Comparison of ENCODE assay signal across 16 mouse cellular contexts in the genomic region with DNA sequence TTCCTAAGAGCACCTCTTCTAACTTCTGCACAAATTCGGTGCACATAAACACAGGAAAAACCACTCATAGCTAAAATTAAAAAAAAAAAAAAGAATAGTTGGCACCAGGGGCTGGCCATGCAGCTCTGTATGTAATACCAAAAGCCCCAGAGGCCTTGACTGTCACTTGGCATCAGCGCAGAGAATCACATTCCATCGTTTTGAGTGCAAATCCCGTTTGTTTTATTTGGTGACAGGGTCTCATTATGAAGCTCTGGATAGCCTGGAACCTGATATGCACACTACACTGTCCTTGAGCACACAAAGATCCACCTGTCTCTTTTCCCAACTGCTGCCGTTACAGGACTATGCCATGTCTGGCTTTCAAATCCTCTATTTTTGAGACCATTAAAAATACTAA. TPM values are rescaled to one million over a fixed set of nuclear protein-coding genes. Genes with fewer than 3 reads are reported as not detected.
DNase-seq lines count a peak whose midpoint lies in the region; ATAC-seq lines count a peak whose summit lies in the region.
"Had no signal": no experiment of that assay in that cellular context is flagged by ENCODE, and none has a peak within 500 bp of the region (broad histone marks: within the 10 kb centered on the region; RNA-seq: fewer than 3 reads in every experiment).

No protein-coding gene starts in this region.

- no peak for ATAC-seq in embryonic facial prominence, embryonic 14.5 days (ENCODE audit: low read depth)
- no peak for ATAC-seq in neural tube, embryonic 12.5 days (ENCODE audit: low FRiP score, low read depth)
- ATAC-seq in midbrain, embryonic 14.5 days (ENCODE audit: low FRiP score, low TSS enrichment): no peak
- ATAC-seq: Patski had no signal

- no peak overlapping the region; the same call in 1 of the 2 replicates for H3K4me2 ChIP-seq in embryonic facial prominence, embryonic 14.5 days (ENCODE audit: low read depth, low read length)
- H3K4me2 ChIP-seq in neural tube, embryonic 12.5 days (replicated peaks): peak overlapping the region; percentile 66
- peak overlapping the region; percentile 75 for H3K4me2 ChIP-seq in midbrain, embryonic 14.5 days (ENCODE audit: low read length)
- H3K4me2 ChIP-seq: liver, embryonic 13.5 days; stomach, embryonic 15.5 days had no signal

- 66% methylated on average over 5 of the region's 5 CpGs for WGBS in embryonic facial prominence, embryonic 14.5 days
- whole genome bisulfite sequencing in embryonic facial prominence, embryonic 10.5 days: 67% methylated on average over 5 of the region's 5 CpGs
- WGBS in neural tube, embryonic 12.5 days: 80% methylated on average over 5 of the region's 5 CpGs
- WGBS in midbrain, embryonic 14.5 days: 54% methylated on average over 5 of the region's 5 CpGs

- peaks cover 9% of the 10 kb centered on the region for H3K4me1 ChIP-seq in embryonic facial prominence, embryonic 14.5 days (ENCODE audit: control insufficient read depth, insufficient read depth, low read length)
- peaks cover 34% of the 10 kb centered on the region for H3K4me1 ChIP-seq in embryonic facial prominence, embryonic 10.5 days
- H3K4me1 ChIP-seq in neural tube, embryonic 12.5 days: peaks cover 11% of the 10 kb centered on the region
- peaks cover 26% of the 10 kb centered on the region for H3K4me1 ChIP-seq in midbrain, embryonic 14.5 days (ENCODE audit: control insufficient read depth, insufficient read depth, low read length)

- no peaks in the 10 kb centered on the region for H3K36me3 ChIP-seq in embryonic facial prominence, embryonic 14.5 days (ENCODE audit: control insufficient read depth, insufficient read depth, low read length)
- no peaks in the 10 kb centered on the region for H3K36me3 ChIP-seq in embryonic facial prominence, embryonic 10.5 days (replicated peaks)
- no peaks in the 10 kb centered on the region for H3K36me3 ChIP-seq in neural tube, embryonic 12.5 days
- no peaks in the 10 kb centered on the region for H3K36me3 ChIP-seq in midbrain, embryonic 14.5 days (ENCODE audit: control insufficient read depth, insufficient read depth, low read length)
- H3K36me3 ChIP-seq: heart, embryonic 10.5 days; limb, embryonic 10.5 days; liver, embryonic 13.5 days; stomach, embryonic 15.5 days had no signal

- DNase-seq in embryonic facial prominence, embryonic 14.5 days (ENCODE audit: low spot score): peak; percentile 38
- no peak for DNase-seq in embryonic facial prominence, embryonic 10.5 days (ENCODE audit: low spot score)
- DNase-seq in neural tube, embryonic 10.5 days (ENCODE audit: extremely low spot score, low spot score): no peak
- peak; percentile 44 for DNase-seq in midbrain, embryonic 14.5 days
- no peak for DNase-seq in kidney, adult 8-10 months
- DNase-seq in thymus, postnatal 25 days: no peak
- DNase-seq: gastrocnemius, postnatal 14 days; kidney, adult 11 months; kidney, postnatal 4 days; layer of hippocampus, postnatal 36 days; liver, embryonic 13.5 days had no signal

- no peak overlapping the region for H3K4me3 ChIP-seq in embryonic facial prominence, embryonic 14.5 days (ENCODE audit: low read depth, low read length)
- H3K4me3 ChIP-seq in embryonic facial prominence, embryonic 10.5 days: no peak overlapping the region
- H3K4me3 ChIP-seq in neural tube, embryonic 12.5 days: no peak overlapping the region
- H3K4me3 ChIP-seq in midbrain, embryonic 14.5 days (replicated peaks; ENCODE audit: low read depth, low read length): peak overlapping the region; percentile 61; the same call in 1 of the 2 replicates
- H3K4me3 ChIP-seq: heart, embryonic 10.5 days; limb, embryonic 10.5 days; liver, embryonic 13.5 days; stomach, embryonic 15.5 days had no signal

- H3K27me3 ChIP-seq in embryonic facial prominence, embryonic 14.5 days (replicated peaks; ENCODE audit: control insufficient read depth, insufficient read depth, low read length): peaks cover 12% of the 10 kb centered on the region
- peaks cover 60% of the 10 kb centered on the region for H3K27me3 ChIP-seq in embryonic facial prominence, embryonic 10.5 days (replicated peaks; ENCODE audit: low read depth, poor library complexity, severe bottlenecking)
- no peaks in the 10 kb centered on the region for H3K27me3 ChIP-seq in neural tube, embryonic 12.5 days (replicated peaks)
- no peaks in the 10 kb centered on the region for H3K27me3 ChIP-seq in midbrain, embryonic 14.5 days (ENCODE audit: control insufficient read depth, insufficient read depth, low read length)
- H3K27me3 ChIP-seq: Patski; stomach, embryonic 15.5 days had no signal

- H3K9me3 ChIP-seq in embryonic facial prominence, embryonic 14.5 days (ENCODE audit: control insufficient read depth, low read length): no peaks in the 10 kb centered on the region
- no peaks in the 10 kb centered on the region for H3K9me3 ChIP-seq in embryonic facial prominence, embryonic 10.5 days
- H3K9me3 ChIP-seq in neural tube, embryonic 12.5 days: no peaks in the 10 kb centered on the region
- H3K9me3 ChIP-seq in midbrain, embryonic 14.5 days (ENCODE audit: control insufficient read depth, low read length): no peaks in the 10 kb centered on the region
- H3K9me3 ChIP-seq: heart, embryonic 10.5 days; limb, embryonic 10.5 days; liver, embryonic 13.5 days; stomach, embryonic 15.5 days had no signal

- H3K27ac ChIP-seq in embryonic facial prominence, embryonic 14.5 days (replicated peaks; ENCODE audit: low read depth, low read length): no peak overlapping the region; the same call in 1 of the 2 replicates
- H3K27ac ChIP-seq in embryonic facial prominence, embryonic 10.5 days (replicated peaks): no peak overlapping the region
- H3K27ac ChIP-seq in neural tube, embryonic 12.5 days: no peak overlapping the region
- H3K27ac ChIP-seq in midbrain, embryonic 14.5 days (replicated peaks; ENCODE audit: low read depth, low read length): peak overlapping the region; percentile 99
- H3K27ac ChIP-seq: heart, embryonic 10.5 days; limb, embryonic 10.5 days; liver, embryonic 13.5 days; stomach, embryonic 15.5 days had no signal

- H3K9ac ChIP-seq in embryonic facial prominence, embryonic 14.5 days (ENCODE audit: low read depth, low read length): no peak overlapping the region
- H3K9ac ChIP-seq in neural tube, embryonic 12.5 days: 0 out of 2 replicates have a peak overlapping the region, but pooled peaks have one; percentile 70
- peak overlapping the region; percentile 98; the same call in 1 of the 2 replicates for H3K9ac ChIP-seq in midbrain, embryonic 14.5 days (replicated peaks; ENCODE audit: low read length)
- H3K9ac ChIP-seq: liver, embryonic 13.5 days; stomach, embryonic 15.5 days had no signal

RNA-seq across cellular contexts. Expression of gene Hist3h2ba, which starts 2.5 kb away (rescaled TPM):
- polyA plus RNA-seq in embryonic facial prominence, embryonic 14.5 days (2014; fragmentation: Nextera tagmentation; extraction: Ambion mirVana): 14.9 and 20.8 TPM in 2 replicates
- 23.0 and 25.0 TPM in 2 replicates for polyA plus RNA-seq in embryonic facial prominence, embryonic 10.5 days (2016; fragmentation: Nextera tagmentation; extraction: Ambion mirVana)
- 167 and 246 TPM in 2 replicates for polyA plus RNA-seq in neural tube, embryonic 12.5 days (2016; fragmentation: Nextera tagmentation; extraction: Ambion mirVana)
- polyA plus RNA-seq in midbrain, embryonic 14.5 days (2014; fragmentation: Nextera tagmentation; extraction: Ambion mirVana): 239 and 784 TPM in 2 replicates

RNA-seq across cellular contexts. Expression of gene Hist3h2a, which starts 3.3 kb away (rescaled TPM):
- 27.6 and 29.7 TPM in 2 replicates for polyA plus RNA-seq in embryonic facial prominence, embryonic 14.5 days (2014; fragmentation: Nextera tagmentation; extraction: Ambion mirVana)
- polyA plus RNA-seq in embryonic facial prominence, embryonic 10.5 days (2016; fragmentation: Nextera tagmentation; extraction: Ambion mirVana): 17.8 and 19.0 TPM in 2 replicates
- polyA plus RNA-seq in neural tube, embryonic 12.5 days (2016; fragmentation: Nextera tagmentation; extraction: Ambion mirVana): 91.6 and 103 TPM in 2 replicates
- 129 and 130 TPM in 2 replicates for polyA plus RNA-seq in midbrain, embryonic 14.5 days (2014; fragmentation: Nextera tagmentation; extraction: Ambion mirVana)

RNA-seq across cellular contexts. Expression of gene Trim17, which starts 3.3 kb away (rescaled TPM):
- polyA plus RNA-seq in embryonic facial prominence, embryonic 14.5 days (2014; fragmentation: Nextera tagmentation; extraction: Ambion mirVana): 0.41 and 0.51 TPM in 2 replicates
- 0.19 and 0.40 TPM in 2 replicates for polyA plus RNA-seq in embryonic facial prominence, embryonic 10.5 days (2016; fragmentation: Nextera tagmentation; extraction: Ambion mirVana)
- 0.84 and 1.0 TPM in 2 replicates for polyA plus RNA-seq in neural tube, embryonic 12.5 days (2016; fragmentation: Nextera tagmentation; extraction: Ambion mirVana)
- 1.1 and 1.3 TPM in 2 replicates for polyA plus RNA-seq in midbrain, embryonic 14.5 days (2014; fragmentation: Nextera tagmentation; extraction: Ambion mirVana)

RNA-seq across cellular contexts. Expression of gene Rnf187, which starts 12.5 kb away (rescaled TPM):
- 256 and 271 TPM in 2 replicates for polyA plus RNA-seq in embryonic facial prominence, embryonic 14.5 days (2014; fragmentation: Nextera tagmentation; extraction: Ambion mirVana)
- 255 and 258 TPM in 2 replicates for polyA plus RNA-seq in embryonic facial prominence, embryonic 10.5 days (2016; fragmentation: Nextera tagmentation; extraction: Ambion mirVana)
- 594 and 608 TPM in 2 replicates for polyA plus RNA-seq in neural tube, embryonic 12.5 days (2016; fragmentation: Nextera tagmentation; extraction: Ambion mirVana)
- polyA plus RNA-seq in midbrain, embryonic 14.5 days (2014; fragmentation: Nextera tagmentation; extraction: Ambion mirVana): 641 and 678 TPM in 2 replicates

RNA-seq across cellular contexts. Expression of gene Trim11, which starts 26.7 kb away (rescaled TPM):
- polyA plus RNA-seq in embryonic facial prominence, embryonic 14.5 days (2014; fragmentation: Nextera tagmentation; extraction: Ambion mirVana): 19.2 and 23.0 TPM in 2 replicates
- 19.0 and 19.1 TPM in 2 replicates for polyA plus RNA-seq in embryonic facial prominence, embryonic 10.5 days (2016; fragmentation: Nextera tagmentation; extraction: Ambion mirVana)
- 20.5 TPM in 2 replicates for polyA plus RNA-seq in neural tube, embryonic 12.5 days (2016; fragmentation: Nextera tagmentation; extraction: Ambion mirVana)
- 18.6 and 20.8 TPM in 2 replicates for polyA plus RNA-seq in midbrain, embryonic 14.5 days (2014; fragmentation: Nextera tagmentation; extraction: Ambion mirVana)

Comparison
In these comparisons a context has a peak if more than half of its experiments do, and no peak if none do; other contexts are left out.
1. DNase-seq: peak in embryonic facial prominence, embryonic 14.5 days (single experiment) and midbrain, embryonic 14.5 days (single experiment); none in embryonic facial prominence, embryonic 10.5 days (single experiment), neural tube, embryonic 10.5 days (single experiment), kidney, adult 8-10 months (0 of 2) and thymus, postnatal 25 days (single experiment).